Comparison of ENCODE assay signal across 8 mouse cellular contexts in genomic region chr7:113207471-113208387, GRCm38 (mm10). TPM values are rescaled to one million over a fixed set of nuclear protein-coding genes. Genes with fewer than 3 reads are reported as not detected.
A peak's percentile ranks its signal among the peaks of the same experiment; 100 is the strongest.
DNase-seq lines count a peak whose midpoint lies in the region; ATAC-seq and TF ChIP-seq lines count a peak whose summit lies in the region.

No protein-coding gene starts in this region.

- TF ChIP-seq CTCF in gastrocnemius, adult 2 months (IDR thresholded peaks at IDR 0.05): no peak
- TF ChIP-seq CTCF in kidney, adult 2 months (conservative IDR thresholded peaks at IDR 0.05; ENCODE audit: insufficient read depth, insufficient read length, low read depth, low read length): no peak

- no peaks in the 10 kb centered on the region for H3K9me3 ChIP-seq in limb, embryonic 10.5 days (replicated peaks)
- no peaks in the 10 kb centered on the region for H3K9me3 ChIP-seq in midbrain, embryonic 12.5 days
- H3K9me3 ChIP-seq in stomach, embryonic 15.5 days: no peaks in the 10 kb centered on the region

- H3K9ac ChIP-seq in midbrain, embryonic 12.5 days (replicated peaks): peak overlapping the region; percentile 75
- H3K9ac ChIP-seq in stomach, embryonic 15.5 days: peak overlapping the region; percentile 69

- DNase-seq in kidney, adult 18-20 months: peak; percentile 82
- no peak for DNase-seq in kidney, adult 11 months
- peak; percentile 75 for DNase-seq in cerebellum, adult 9-11 months
- DNase-seq in gastrocnemius, adult 2 months: peak; percentile 85
- peak; percentile 36 for DNase-seq in kidney, adult 2 months
- DNase-seq in limb, embryonic 10.5 days (ENCODE audit: low spot score): peak; percentile 59

- H3K27me3 ChIP-seq in kidney, adult 2 months (replicated peaks; ENCODE audit: control insufficient read depth, insufficient read depth, low read length): no peaks in the 10 kb centered on the region
- peaks cover 79% of the 10 kb centered on the region for H3K27me3 ChIP-seq in limb, embryonic 10.5 days (ENCODE audit: low read depth, poor library complexity, severe bottlenecking)
- H3K27me3 ChIP-seq in midbrain, embryonic 12.5 days: peaks cover 70% of the 10 kb centered on the region
- peaks cover 23% of the 10 kb centered on the region for H3K27me3 ChIP-seq in stomach, embryonic 15.5 days (replicated peaks)

- peak overlapping the region; percentile 89 for H3K4me2 ChIP-seq in midbrain, embryonic 12.5 days (replicated peaks)
- H3K4me2 ChIP-seq in stomach, embryonic 15.5 days: peak overlapping the region; percentile 92

- peaks cover 14% of the 10 kb centered on the region; the same call in 1 of the 2 replicates for H3K4me1 ChIP-seq in kidney, adult 2 months (ENCODE audit: control insufficient read depth, insufficient read depth, low read length)
- H3K4me1 ChIP-seq in limb, embryonic 10.5 days: peaks cover 10% of the 10 kb centered on the region
- H3K4me1 ChIP-seq in midbrain, embryonic 12.5 days: peaks cover 10% of the 10 kb centered on the region
- peaks cover 8% of the 10 kb centered on the region for H3K4me1 ChIP-seq in stomach, embryonic 15.5 days

- H3K36me3 ChIP-seq in kidney, adult 2 months (ENCODE audit: control insufficient read depth, insufficient read depth, low read length): no peaks in the 10 kb centered on the region
- no peaks in the 10 kb centered on the region for H3K36me3 ChIP-seq in limb, embryonic 10.5 days
- no peaks in the 10 kb centered on the region for H3K36me3 ChIP-seq in midbrain, embryonic 12.5 days
- H3K36me3 ChIP-seq in stomach, embryonic 15.5 days: no peaks in the 10 kb centered on the region

- peak; percentile 67 for ATAC-seq in midbrain, embryonic 12.5 days (ENCODE audit: low FRiP score, low read depth)
- peak; percentile 57 for ATAC-seq in stomach, embryonic 15.5 days (ENCODE audit: insufficient read depth, low FRiP score, low read depth)

- TF ChIP-seq POLR2A in kidney, adult 2 months (IDR thresholded peaks at IDR 0.05; ENCODE audit: low read depth, low read length): no peak

- H3K27ac ChIP-seq in gastrocnemius, adult 2 months: peak overlapping the region; percentile 97
- no peak overlapping the region for H3K27ac ChIP-seq in kidney, adult 2 months (ENCODE audit: insufficient read depth, low read depth, low read length)
- H3K27ac ChIP-seq in limb, embryonic 10.5 days: peak overlapping the region; percentile 84
- peak overlapping the region; percentile 73 for H3K27ac ChIP-seq in midbrain, embryonic 12.5 days (replicated peaks)
- peak overlapping the region; percentile 91 for H3K27ac ChIP-seq in stomach, embryonic 15.5 days

- WGBS in kidney, adult 2 months: under 1% methylated on average over 84 of the region's 98 CpGs
- WGBS in limb, embryonic 10.5 days: 3% methylated on average over 98 of the region's 98 CpGs
- under 1% methylated on average over 64 of the region's 98 CpGs for WGBS in midbrain, embryonic 12.5 days
- under 1% methylated on average over 67 of the region's 98 CpGs for WGBS in stomach, embryonic 15.5 days

- intact Hi-C loops in gastrocnemius, adult 2 months (cut with DNase I): loop anchor here (5.0 kb wide), 2 partner anchors 45 to 60 kb away; no protein-coding TSS in a partner anchor

- peak overlapping the region; percentile 93 for H3K4me3 ChIP-seq in gastrocnemius, adult 2 months
- peak overlapping the region; percentile 94 for H3K4me3 ChIP-seq in kidney, adult 2 months (ENCODE audit: insufficient read depth, low read depth, low read length)
- peak overlapping the region; percentile 77 for H3K4me3 ChIP-seq in limb, embryonic 10.5 days
- peak overlapping the region; percentile 85 for H3K4me3 ChIP-seq in midbrain, embryonic 12.5 days
- peak overlapping the region; percentile 88 for H3K4me3 ChIP-seq in stomach, embryonic 15.5 days (replicated peaks)

RNA-seq across cellular contexts. Expression of gene Arntl, which starts 0.5 kb away (rescaled TPM):
- 10 to 100 TPM; 17.6 to 39.4 TPM for total RNA-seq in gastrocnemius, adult 2 months (2021)
- 6.0 and 7.3 TPM in 2 replicates for polyA plus RNA-seq in kidney, adult 2 months (2012; rRNA removed)
- polyA plus RNA-seq in limb, embryonic 10.5 days (2016; fragmentation: Nextera tagmentation; extraction: Ambion mirVana): 8.0 and 9.6 TPM in 2 replicates
- 6.6 and 7.8 TPM in 2 replicates for polyA plus RNA-seq in midbrain, embryonic 12.5 days (2016; fragmentation: Nextera tagmentation; extraction: Ambion mirVana)
- polyA plus RNA-seq in stomach, embryonic 15.5 days (2015; fragmentation: Nextera tagmentation; extraction: Ambion mirVana): 10.7 and 11.3 TPM in 2 replicates
